Mouse (Mus musculus): ENCODE measurements at regions not wholly inside any gene's neighbourhood (a gene's known extent, or its start where the extent isn't known, plus 50 kb on each side); places are given as distances from the start of the nearest gene placed in this dataset.

DNA sequence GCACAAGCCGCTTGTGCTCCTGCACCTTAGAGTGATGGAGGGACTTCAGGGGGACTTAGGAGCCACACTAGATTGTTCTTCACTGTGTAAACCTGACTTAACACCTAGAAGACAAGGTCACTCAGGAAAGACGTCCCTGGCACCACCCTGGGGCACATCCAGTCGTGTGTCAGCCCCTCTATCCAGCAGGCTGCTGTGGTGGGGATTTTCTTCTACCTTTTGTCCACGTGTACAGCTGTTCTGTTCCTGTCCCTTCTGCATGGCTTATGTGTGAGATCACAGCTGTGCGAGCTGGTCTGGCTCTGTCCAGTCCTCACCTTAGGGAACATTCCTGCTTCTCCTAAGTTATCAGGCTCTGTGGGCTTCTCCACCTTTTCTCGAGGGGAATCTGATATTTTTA lies 286.0 kb upstream of the Id2 start:
- no peak for DNase-seq (ENCODE audit: low read depth)

- DNase-seq (ENCODE audit: low read depth), result no peak
Measured at GRCm38 (mm10) chr12:25382475-25382874, 285.5 kb upstream of the Id2 start.

DNA sequence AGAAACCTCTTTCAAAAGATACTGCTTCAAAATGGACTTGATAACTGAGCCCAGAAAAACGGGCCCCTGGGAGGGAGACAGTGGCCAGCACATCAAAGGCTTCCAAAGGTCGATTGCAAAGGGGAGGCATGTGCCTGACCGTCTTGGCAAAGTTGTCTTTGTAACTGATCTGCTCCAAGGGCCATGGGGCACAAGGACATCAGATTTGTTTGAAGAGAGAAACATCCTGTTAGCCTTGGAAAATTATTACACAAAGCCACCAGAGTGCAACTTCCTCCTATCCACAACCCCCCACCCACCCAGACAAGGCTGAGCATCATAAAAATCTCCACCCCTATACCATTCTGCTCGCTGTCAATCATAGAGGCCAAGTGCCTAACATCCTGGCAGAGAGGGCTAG lies 284.7 kb upstream of the Id2 start:
- no peak for DNase-seq (ENCODE audit: low read depth)

DNA sequence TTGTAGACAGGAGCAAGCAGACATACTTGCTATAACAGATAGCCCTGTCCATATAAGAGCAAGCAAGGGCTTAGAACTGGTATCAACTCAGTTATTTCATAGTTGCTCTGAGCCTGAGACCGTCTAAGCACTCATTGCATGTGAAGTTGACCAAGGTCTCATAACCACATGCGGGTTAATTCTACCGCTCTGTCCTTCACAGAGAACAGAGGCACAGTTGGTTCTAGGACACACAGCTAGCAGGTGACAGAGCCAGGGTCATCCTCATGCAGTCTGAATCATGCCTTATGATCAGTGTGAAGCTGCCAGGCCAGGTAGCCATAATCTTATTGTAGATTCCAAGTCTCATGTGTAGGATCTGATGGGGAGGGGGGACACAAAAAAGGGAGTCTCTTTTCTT lies 283.1 kb upstream of the Id2 start:
- no peak for DNase-seq (ENCODE audit: low read depth)

DNA sequence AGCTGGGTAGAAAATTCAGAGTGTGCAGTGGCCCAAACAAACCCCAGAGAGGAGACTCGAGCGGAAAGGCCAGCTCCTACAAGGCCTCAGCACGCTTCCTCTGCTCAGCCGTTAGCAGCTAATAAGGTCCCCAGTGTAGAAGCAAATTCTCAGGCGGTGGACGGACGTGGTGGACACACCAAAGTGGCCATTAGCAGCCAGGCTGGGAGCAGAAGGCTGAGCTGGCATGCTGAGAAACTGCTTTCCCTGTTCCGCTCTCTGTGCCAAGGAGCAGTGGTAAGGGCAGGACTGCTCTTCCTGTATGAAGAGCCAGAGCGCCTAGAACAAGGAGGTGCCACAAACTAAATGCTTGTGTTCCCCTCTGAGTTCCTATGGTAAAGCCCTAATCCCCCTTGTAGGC lies 282.1 kb upstream of the Id2 start:
- DNase-seq (ENCODE audit: low read depth), result no peak

DNA sequence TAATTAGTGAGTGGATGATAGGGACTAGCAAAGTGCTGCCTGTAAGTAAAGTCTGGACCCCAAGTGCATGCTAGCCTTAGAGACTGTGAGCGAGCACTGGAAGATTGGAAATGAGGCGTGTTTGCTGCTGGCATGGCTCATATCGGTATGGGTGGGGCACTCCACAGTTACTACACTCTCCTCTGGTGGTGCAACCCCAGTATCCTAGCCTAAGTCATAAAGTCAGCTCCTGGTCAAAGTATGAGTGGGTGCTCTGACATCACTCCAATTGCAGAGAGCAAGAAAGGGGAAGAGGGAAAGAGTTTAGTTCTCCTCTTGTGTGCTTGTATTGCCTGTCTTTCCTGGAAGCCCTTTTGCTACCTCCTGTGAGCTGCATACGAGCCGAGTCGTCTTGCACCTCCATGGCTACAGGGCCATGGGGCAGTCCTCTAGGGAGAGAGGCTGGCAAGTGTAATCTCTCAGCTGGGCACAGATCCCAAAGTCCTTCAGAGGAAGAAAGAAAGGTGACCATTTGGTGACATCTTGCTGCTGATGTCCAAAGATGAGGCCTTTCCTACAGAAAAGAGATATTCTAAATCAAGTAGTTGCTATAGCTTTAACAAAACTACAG lies 281.2 kb upstream of the Id2 start:
- no peak for DNase-seq (ENCODE audit: low read depth)

GRCm38 (mm10) chr12:25376451-25376850 lies 279.5 kb upstream of the Id2 start:
- no peak for DNase-seq (ENCODE audit: low read depth)

DNA sequence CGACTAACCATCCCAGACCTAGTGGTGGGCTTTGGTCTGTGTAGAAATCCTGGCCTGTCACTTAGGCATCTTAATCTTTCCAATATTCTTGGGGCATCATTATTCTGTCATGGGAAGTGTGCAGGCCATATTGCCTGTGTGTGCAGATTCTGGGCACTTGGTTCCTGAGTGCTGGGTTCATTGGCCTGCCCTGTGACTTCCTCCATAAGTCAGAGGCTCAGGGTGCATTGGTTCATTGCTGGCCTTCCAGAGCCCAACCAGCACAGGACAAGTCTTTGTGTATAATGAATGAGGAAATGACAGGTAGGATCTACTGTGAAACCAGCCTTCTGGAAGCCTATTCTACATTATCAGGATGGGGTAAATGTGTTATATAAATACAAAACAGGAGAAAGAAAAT lies 270.6 kb upstream of the Id2 start:
- no peak for DNase-seq (ENCODE audit: low read depth)

- no peak for DNase-seq (ENCODE audit: low read depth)
Measured at GRCm38 (mm10) chr12:25365600-25366267, 268.8 kb upstream of the Id2 start.

DNA sequence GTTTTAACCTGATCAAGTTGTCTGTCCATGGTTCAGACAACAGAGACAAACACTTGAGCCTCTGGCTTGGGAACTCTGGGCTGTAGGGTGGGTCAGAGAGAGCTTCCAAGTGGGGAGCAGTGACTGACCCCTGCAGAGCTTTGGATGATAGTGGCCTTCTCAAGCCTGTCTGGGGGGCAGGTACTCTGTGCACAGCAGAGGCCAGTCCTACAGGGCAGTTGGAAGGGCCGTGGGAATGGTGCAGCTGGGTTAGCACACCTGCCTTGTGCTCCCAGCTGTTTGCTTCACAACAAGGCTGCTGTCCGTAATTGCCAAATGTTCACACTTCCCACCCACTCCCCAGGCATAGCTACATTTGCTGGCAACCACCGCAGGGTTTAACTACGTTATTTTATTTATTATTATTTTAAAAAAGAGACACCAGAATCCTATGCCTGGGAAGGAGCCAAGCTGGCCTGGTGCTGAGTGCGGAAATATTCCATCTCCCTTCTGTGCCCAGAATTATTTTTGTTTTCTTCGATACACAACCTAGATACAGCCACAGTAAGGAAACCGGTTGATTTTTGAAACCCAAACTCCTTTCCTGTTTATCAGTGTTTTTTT lies 268.1 kb upstream of the Id2 start:
- DNase-seq (ENCODE audit: low read depth), result peak; percentile 35

- DNase-seq (ENCODE audit: low read depth), result no peak
Measured at GRCm38 (mm10) chr12:25363839-25364238, 266.9 kb upstream of the Id2 start.

DNA sequence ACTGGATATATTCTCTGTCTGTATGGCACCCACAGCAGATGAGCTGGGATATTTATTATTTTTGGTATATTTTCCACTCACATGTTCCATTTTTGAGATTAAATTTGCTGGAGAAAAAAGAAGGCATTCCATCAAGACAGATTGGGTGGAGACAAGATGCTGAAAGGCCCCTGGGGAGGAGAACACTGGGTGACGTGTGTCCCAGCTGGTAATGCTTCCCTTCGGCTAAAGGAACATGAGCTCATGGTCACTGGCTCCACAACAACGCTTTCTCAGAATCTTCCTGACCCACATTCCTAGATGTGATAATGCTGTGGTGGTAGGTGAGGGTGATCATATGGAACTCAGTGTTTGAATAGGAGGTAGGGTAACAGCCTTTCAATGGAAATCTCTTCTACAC lies 266.4 kb upstream of the Id2 start:
- DNase-seq (ENCODE audit: low read depth), result no peak

GRCm38 (mm10) chr12:25362771-25363170 lies 265.8 kb upstream of the Id2 start:
- no peak for DNase-seq (ENCODE audit: low read depth)

DNA sequence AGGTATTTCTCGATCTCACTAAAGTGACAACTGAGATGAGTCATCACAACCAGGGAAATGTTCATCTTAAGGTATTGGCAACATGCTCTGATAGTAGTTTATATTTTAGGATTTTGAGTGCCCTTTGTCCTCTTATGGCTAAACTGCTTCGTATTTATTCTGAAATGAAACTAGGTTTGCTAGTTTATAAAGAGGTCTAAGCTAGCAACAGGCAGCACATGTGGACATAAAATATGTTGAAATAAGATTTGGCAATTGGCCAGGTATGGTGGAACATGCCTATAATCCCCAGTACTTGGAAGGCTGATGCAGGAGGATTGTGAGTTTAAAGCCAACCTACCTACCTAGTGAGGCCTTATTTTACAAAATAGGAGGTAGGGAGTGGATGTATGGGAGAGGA lies 263.8 kb upstream of the Id2 start:
- DNase-seq (ENCODE audit: low read depth), result peak; percentile 57

- peak; percentile 83 for DNase-seq (ENCODE audit: low read depth)
Measured at GRCm38 (mm10) chr12:25359931-25360330, 263.0 kb upstream of the Id2 start.

DNA sequence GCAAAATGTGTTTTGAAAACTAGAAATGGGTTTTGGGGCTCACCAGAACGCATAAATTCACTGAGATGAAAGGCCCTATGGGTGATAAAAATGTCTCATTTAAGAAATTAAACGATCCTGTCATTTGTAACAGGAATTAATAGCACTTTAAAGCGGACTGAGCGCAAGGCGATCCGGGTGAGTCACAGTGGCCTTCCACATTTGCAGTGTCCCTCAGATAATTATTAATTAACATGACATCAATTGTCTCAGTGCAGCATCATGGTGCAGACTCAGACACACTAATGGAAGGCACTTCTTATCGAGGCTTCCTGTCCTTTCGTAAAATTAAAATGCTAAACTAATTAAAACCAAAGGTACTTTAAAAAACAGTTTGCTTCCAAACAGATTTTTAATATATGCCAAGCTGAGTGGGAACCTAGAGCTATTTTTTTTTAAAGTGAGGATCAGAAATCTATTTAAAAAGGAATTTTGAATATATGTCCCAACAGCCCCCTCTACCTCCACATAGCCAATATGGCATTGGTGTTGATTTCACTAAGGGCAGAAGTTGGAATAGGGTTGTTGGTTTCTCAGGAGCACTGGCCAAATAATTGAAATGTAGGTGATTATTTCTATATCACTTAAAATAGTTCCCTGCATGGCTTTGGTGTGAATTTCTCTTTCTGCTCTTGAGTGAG lies 262.0 kb upstream of the Id2 start:
- no peak for DNase-seq (ENCODE audit: low read depth)

- DNase-seq (ENCODE audit: low read depth), result peak; percentile 53
Measured at GRCm38 (mm10) chr12:25356774-25357173, 259.8 kb upstream of the Id2 start.

GRCm38 (mm10) chr12:25355217-25355616 lies 258.3 kb upstream of the Id2 start:
- no peak for DNase-seq (ENCODE audit: low read depth)

GRCm38 (mm10) chr12:25353402-25353896 lies 256.5 kb upstream of the Id2 start:
- no peak for DNase-seq (ENCODE audit: low read depth)

DNA sequence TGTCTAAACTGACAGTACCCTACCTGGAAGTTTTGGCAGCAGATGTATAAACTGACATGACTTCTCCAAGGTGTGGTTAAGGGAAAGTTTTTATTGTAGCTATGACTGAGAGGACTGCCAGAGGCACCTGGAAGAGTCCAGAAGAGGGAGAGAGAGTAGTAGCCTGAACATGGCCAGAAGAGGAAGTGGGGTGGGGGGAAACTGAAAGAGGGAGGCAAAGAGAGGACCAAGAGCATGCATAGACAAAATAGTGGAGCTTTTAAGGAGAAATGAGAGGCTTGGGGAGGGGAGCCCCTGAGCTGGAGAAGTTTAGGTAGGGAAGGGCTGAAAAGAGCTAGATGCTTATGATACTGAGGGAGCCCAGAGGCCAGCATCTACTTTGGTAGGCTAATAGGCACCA lies 255.2 kb upstream of the Id2 start:
- no peak for DNase-seq (ENCODE audit: low read depth)

DNA sequence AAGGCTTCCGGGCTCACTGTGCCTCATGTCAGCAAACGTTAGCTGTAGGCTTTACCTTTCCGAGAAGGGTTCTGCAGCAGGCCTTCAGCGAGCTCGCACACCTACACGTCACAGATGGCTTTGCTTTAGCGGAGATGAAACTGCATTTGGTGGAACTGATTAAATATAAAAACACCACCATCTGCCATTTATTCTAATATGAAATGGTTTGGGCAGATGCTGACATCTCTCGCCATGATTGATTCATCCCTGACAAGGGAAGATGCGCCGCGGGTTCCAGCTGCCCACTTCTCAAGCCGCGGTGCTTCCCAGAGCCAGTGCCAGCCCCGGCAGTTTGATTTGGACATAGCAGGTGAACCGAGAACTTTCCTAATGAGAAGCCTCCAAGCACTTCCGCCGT lies 247.4 kb upstream of the Id2 start:
- DNase-seq (ENCODE audit: low read depth), result no peak

GRCm38 (mm10) chr12:25338771-25339170 lies 241.8 kb upstream of the Id2 start:
- peak; percentile 56 for DNase-seq (ENCODE audit: low read depth)

- DNase-seq (ENCODE audit: low read depth), result no peak
Measured at GRCm38 (mm10) chr12:25335930-25336329, 239.0 kb upstream of the Id2 start.
